Comparison of ENCODE assay signal across 18 mouse cellular contexts in genomic region chr1:61121480-61121879, GRCm38 (mm10).
"Had no signal": no experiment of that assay in that cellular context is flagged by ENCODE, and none has a peak within 500 bp of the region (broad histone marks: within the 10 kb centered on the region; RNA-seq: fewer than 3 reads in every experiment).

No protein-coding gene starts in this region.

- ATAC-seq: hindbrain, postnatal 0 days; inflammation-experienced regulatory T-cells, adult 6 months; intestine, embryonic 15.5 days; intestine, postnatal 0 days had no signal

- DNase-seq: gastrocnemius, adult 2 months; gastrocnemius, postnatal 10 days; gastrocnemius, postnatal 25 days; heart, adult 11 months; heart, adult 2 months; heart, postnatal 14 days; heart, postnatal 4 days; kidney, adult 18-20 months; kidney, adult 8-10 months; kidney, postnatal 10 days; kidney, postnatal 25 days; kidney, postnatal 4 days; liver; liver, embryonic 13.5 days had no signal
